Mouse (Mus musculus): ENCODE data around the gene Fbxw5.
A peak's percentile ranks its signal among the peaks of the same experiment; 100 is the strongest.

Fbxw5 gene

DNA sequence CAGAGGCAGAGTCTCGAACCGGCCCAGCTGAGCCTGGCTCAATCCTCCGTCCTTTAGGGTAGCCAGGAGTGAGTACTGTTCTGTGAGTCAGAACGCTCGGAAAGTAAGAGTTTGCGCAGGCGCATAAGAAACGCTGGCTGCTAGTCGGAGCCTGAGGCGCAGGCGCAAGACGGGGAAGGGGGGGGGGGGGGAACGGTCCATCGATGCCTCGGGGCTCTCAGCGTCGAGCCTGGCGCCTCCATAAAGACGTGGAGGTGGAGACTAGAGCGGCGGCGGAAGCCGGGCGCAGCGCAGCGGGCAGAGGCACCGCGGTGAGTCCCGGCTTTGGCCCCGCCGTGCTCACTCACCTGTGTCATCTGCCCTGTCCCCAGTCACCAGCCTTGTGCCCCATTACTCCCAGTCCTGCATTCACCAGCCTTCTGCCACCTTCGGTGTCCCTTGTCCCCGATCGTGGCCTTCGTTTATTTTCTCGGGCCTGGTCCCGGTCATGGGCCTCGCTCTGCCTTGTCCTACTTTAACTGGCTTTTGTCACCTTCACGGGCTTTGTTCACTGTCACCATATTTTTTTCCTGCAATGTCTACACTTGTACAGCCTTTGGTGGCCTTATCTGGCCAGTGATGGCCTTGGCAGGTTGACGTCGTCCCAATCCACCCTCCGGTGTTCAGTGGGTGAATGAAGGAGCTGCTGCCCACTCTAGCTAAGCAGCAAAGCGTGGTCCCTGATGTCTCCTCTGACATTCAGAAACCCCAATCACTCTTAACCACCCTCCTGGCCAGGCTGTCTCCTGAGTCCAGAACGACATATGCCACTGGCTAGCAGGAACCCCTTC, at the start of gene Fbxw5:
Fbxw5 (plus strand) TSS at position 175 of the 830 bp plus-strand sequence.
- DNase-seq (ENCODE audit: low read depth): peak; percentile 96

DNA sequence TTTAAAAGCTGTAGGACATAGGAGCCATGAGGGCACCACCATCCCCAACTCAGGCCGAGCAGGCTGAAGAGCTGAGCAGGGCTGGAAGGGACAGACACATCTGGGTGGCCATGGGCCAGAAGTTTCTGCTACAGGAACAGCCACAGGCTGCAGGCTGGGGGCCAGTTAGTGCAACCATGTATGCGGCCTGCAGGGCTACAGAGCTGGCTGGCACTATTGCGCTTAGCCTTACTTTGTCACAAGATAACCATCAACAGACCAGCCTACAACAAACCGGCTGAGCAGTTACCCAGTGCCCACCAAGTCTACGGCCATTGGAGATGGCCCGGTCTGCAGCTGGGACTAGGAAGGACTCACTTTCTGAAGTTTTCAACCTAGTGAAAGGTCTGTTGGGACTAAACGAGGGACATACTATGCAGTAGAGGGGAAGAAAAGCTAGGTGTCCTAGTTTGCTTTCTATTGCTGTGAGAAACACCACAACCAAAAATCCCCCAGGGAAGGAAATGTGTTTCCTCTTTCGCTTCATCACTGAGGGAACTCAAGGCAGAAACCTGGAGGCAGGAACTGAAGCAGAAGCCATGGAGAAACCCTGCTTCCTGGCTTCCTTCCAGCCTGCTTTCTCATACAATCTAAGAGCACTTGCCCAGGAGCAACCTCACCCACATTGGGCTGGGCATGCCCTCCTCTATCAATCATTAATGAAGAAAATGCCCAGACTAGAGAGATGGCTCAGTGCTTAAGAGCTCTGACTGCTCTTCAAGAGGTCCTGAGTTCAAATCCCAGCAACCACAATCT, 49.5 kb upstream of the Fbxw5 start:
- DNase-seq (ENCODE audit: low read depth): peak; percentile 73

DNA sequence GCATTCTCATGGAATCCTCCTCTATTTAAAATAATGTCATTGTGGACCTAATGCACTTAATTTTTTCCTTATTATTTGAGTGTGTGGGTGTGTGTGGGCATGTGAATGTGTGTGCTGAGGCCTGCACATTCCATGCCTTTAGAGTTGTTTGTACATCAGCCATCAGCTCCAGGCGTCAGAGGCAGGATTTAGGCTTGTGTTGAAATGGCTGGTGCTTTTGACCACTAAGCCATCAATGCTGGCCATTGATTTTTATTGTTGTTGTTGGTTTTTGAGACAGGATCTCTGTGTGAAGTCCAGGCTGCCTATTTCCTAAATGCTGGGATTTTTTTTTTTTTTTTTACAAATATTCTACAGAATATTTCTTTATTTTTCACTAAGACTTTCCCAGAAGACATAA, 47.6 kb upstream of the Fbxw5 start:
- no peak for DNase-seq (ENCODE audit: low read depth)

DNA sequence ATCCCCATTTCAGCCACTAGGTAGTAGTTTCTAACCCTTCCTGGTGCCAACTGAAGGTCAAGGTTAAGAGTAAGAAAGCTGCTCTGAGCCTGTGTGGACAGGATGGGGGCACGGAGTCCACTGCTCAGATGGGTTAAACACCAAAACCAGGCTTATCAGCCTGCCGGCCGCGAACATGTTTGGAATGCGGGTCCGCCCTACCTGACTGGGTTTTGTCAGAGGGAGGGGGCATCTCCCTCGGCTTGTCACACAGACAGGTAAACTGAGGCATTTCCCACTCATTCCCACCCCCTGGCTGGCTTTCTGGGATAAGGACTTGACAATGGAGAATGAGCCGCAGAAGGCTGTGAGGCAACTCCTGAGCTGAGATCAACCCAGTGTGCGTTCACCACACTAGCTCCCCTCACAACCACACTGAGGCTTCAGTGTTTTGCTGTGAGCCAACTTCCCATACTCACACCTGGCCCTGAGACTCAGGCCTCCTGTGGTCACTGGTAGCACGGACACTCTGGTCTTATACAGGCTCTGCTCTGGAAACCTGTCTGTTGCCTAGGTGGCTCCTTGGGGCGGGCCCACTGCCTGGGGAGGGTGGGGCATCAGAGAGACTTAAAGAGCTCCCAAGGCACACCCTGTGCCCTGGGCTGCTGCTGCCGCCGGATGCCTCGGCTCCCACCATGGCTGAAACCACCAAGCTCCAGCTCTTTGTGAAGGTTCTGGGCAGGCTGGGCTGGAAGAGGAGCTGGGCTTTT, 44.2 kb upstream of the Fbxw5 start, which contains the start of gene Clic3:
Clic3 (plus strand) TSS at position 634 of the 749 bp plus-strand sequence.
- DNase-seq (ENCODE audit: low read depth): no peak

DNA sequence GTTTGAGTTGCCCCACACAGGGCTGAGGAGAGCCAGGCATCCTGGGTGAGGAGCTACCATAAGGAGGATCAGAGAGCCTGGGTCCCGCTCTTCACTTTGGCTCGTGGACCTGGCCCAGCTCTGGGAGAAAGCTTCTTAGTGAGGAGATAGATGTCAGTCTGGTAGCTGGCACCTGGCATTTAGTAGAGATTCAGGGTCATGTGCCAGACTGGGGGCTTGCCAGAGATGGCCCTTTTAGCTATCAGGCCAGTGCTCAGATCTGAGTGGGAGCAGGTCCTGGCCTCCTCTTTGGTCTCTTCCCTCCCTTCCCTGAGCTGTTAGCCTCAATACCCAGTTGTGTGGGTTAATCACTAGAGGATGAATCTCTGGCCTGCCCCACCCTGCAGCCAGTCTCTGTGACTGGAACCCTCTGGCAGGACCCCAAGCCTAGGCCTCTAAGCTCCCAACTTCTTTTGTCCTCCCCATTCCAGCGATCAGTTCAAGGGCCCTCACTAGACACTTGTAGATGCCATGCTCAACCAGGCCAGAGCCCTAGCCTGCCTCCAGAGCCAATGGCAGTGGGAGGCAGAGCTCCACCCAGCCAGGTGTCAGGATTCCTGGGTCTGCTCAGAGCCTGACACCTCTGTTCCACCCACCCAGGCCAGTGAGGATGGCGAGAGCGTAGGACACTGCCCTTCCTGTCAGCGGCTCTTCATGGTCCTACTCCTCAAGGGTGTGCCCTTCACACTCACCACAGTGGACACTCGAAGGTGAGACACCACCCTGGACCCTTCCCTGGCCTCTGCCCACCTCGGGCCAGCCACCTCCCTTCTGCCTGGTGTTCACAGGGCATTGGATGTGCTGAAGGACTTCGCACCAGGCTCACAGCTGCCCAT, 43.3 kb upstream of the Fbxw5 start:
- DNase-seq (ENCODE audit: low read depth): no peak

DNA sequence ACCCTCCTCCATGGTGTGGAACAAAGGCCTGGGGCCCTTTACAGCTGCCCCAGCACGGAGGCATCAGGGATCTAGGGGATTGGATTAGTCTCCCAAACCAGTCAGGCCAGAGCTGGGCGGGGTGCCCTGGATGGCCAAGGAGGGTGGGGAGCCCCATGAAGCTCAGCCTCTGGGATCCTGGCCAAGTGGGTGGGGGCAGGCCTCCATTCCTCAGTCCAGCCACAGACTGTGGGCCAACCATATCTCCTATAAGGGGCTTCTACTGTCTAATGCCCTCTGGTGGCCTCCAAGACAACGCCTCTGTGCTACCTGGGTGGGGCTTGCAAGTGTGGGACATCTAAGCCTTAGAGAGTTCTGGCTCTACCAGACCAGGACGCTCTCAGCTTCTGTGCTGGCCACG, 41.6 kb upstream of the Fbxw5 start:
- DNase-seq (ENCODE audit: low read depth): peak; percentile 36

DNA sequence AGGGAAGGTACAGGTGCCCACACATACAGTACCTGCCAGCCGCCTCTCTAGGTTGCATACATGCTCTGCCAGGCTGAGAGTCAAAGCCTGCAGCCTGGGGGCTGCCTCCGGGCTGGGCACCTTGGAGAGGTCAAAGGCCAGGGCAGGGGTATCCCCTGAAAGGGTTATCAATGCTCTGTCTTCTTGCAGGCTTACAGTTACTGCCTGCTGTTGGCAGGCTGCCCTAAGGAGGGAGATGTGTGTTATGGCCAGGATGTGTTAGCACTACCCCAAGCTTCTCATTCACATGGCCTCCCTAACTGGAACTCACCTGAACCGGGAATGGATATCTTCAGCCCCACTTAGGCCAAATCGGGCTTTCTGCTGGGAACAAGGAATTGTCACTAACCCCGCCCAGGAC, 40.4 kb upstream of the Fbxw5 start:
- peak; percentile 35 for DNase-seq (ENCODE audit: low read depth)

DNA sequence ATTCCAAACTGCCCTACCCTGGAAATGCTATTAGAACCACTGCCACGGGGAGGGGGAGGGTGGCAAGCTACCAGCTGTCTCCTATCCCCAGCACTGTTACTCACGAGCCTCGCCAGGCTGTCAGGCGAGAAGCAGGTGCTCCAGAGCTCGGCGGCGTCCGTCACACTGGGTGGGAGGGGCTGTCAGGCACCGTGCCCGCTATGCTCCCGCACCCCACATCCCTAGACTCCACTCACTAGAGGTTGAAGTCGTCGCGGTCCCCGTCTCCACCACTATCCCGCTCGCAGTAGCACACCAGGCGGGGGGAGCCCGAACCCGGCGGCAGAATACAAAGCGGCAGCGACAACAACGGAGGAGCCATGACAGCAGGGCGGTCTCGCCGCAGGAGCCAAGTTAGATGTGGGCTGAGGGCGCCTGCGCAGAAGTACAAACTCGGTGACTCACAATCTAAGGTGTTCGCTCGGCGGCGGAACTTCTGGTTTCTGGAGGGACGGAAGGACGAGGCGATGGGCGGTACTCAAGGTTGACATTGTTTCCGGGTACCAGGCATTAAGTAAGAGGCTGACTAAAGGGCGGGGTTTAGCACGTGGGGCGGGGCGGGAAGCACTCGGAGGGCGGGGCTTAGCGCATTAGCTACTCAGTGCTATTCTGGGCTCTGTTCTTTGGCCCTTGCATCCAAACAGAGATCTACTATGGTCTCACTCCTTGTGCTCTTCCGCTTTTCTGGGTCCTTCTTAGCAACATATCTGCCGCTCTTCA, 39.8 kb upstream of the Fbxw5 start, which contains the start of gene Paxx:
Paxx (minus strand) TSS at position 544 of the 759 bp plus-strand sequence.
- peak; percentile 100 for DNase-seq (ENCODE audit: low read depth)

DNA sequence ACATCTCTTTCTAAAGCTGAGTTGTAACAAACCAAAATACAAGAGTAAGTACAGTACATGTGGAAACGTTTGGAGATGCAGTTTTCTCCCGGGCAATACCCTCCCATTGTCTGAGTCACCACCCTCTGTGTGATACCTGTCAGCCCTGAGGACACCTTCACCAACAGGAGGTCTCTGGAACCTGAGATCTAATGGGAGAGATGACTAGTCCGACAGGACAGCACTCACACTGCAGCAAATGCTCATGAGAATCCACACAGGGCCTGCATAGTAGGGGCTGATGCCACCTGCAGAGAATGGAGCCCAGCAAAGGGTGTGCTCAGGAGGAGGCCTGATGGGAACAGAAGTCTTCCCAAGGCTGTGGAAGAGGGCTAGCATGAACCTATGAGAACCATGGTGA, 39.1 kb upstream of the Fbxw5 start:
- DNase-seq (ENCODE audit: low read depth): no peak

DNA sequence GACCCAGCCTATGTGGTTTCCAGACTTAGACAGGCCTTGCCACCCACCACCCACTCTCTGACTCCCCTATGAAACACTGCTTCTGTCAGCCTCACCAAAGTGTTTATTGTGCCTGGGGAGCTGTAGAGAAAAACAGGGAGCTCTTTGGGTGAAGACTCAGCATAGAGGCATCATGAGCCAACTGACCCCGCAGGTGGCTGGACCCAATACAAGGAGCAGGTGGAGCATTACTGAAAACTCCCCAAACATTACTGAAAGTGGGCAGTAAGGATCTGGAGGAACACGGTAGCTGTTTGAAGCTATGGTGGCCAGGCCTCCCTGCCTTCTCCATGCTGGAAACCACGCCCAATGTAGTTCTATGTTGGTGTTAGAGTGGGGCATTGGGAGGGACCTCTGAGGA, 36.9 kb upstream of the Fbxw5 start:
- DNase-seq (ENCODE audit: low read depth): no peak

DNA sequence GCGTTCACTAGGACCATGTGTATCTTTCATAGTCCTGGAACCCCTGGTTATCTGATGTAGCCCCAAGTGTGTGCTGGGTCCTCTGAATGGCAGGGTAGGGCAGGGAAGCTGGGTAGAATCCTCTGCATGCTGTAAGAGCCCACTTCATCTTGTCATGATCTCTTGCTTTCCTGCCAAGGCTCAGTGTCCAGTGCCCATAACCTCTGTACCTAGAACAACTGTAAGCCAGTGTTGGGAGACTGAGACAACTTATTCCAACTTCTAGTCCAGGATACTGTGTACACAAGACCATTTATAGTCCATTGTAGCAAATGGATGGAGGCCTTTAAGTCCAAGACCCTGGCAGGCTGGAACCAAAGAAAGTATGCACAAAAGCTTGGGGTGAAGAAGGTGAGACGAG, 35.3 kb upstream of the Fbxw5 start:
- DNase-seq (ENCODE audit: low read depth): no peak

DNA sequence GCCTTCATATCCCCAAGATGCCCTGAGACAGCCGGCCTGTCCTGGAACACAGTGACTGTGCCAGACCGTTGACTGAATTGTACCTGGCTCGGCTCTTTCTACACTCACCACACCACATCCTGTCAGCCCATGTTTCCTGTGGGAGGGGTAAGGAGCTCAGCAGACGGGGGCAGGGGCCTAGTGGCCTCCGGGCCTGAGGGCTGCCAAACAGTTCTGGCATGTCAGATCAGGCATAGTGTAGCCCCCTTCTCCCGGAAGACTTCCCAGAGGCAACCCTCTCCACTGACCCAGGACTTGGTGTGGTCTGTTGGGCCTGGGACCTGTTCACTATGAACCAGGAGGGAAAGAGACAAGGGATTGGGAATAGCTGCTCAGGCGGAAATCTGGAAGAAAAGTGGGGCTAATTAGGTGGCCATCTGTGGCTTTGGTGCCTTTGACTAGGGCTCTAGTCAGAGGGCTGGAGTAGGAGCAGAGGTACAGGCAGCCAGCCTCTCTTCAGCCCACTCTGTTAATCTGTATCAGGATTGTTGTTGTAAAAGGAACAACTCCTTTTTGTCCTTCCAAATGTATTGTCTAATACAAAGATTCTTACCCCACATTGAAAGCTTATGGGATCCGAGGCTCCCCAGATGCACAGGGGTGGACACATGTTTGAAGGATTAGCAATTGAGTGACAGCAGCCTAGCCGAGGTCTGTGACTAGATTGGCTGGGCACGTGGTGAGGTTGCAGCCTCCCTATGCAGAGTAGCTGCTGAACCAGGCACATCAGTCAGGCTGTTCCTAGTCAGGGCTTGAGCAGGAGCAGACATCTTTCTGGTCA, 34.5 kb upstream of the Fbxw5 start:
- peak; percentile 95 for DNase-seq (ENCODE audit: low read depth)

DNA sequence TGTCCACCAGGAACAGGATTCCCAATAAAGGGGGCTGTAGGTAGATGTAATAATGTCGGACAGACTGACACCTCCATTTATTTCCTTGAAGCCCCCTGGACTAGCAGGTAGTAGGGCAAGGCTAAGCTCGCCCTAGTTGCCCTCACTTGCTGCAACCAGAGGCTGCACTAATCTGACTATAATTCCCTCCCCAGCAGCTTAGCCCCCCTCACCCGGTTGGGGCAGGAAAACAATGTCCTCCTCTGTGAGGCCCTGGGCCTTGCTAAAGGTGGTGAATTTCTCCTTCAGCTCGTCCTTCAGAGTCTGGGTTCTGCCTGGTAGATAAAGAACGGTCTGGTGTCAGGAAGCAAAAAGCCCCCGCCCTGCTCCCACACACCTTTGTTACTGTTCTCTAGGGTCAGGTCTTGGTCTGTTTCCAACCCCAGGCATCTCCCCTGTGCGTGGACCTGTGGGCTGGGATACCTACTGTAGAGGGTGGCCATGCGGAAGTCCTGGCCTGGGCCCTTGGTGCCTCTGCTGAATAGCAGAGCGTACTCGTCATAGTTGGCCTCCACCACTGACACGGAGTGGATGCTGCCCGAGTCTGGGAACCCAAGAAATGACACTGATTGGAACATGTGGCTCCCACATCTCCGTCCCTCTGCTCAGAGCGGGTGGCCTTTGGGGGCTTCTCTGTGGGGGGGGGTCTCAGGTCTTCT, 32.8 kb upstream of the Fbxw5 start:
- DNase-seq (ENCODE audit: low read depth): no peak

DNA sequence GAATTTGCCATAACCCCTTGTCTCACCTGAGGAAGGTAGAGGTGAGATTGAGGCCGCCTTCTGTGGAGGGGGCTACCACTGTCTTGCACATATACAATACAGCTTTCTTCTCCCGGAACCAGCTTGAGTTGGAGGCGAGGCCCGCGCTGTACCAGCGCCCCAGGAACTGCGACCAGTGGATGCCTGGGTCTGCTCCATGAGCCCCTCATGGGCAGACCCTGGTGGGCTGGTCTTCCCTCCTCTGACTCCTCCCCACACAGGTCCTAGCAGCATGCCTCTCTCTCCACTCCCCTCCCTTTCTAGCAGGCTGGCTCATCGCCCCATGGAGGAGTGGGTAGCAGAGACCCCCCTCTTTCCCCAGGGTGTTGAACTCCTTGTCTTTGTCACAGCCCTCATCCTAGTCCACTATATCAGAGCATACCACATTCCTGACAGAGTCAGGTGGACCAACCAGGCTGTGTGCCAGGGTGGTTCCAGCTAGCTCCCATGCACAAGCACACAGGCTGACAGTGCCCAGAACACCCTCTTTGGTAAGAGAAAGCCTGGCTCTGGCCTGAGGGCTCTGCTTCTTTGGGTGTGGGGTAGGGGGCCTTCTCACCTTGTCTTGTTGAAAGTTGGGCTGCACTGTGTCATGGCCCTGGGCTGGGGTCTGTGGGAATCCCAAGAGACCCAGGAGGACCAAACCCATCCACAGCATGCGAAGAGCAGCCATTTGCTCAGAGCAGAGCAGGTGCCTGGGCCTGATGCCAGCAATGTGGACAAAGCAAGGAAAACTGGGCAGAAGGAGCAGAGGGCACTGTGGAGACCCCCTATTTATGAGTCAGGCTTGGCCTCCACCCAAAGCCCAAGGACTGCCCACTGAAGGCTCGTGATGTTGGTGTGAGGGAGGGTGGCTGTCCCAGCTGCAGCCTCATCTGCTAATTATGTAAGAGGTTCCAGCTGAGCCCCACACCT, 31.3 kb upstream of the Fbxw5 start:
- DNase-seq (ENCODE audit: low read depth): no peak

DNA sequence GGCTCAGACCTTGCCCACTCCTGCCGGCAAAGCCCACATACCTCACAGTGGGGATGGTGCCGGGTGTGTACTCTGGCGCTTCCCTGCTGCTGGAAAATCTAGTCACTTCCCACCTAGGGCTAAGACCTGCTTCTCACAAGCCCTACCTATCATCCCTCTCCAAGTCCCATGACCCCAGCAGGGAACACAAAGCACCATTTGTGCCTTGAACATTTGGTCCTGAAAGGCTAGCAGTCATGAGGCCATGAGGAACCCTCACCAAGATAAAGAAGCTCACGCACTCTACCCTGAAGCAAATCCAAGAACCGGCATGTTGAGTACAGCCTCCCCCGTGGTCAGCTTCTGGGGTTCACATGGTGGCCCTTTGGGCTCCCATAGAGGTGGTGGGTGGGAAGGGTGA, 30.6 kb upstream of the Fbxw5 start, which contains the start of gene Ptgds:
Ptgds (minus strand) TSS at position 78 of the 400 bp plus-strand sequence.
- DNase-seq (ENCODE audit: low read depth): no peak

DNA sequence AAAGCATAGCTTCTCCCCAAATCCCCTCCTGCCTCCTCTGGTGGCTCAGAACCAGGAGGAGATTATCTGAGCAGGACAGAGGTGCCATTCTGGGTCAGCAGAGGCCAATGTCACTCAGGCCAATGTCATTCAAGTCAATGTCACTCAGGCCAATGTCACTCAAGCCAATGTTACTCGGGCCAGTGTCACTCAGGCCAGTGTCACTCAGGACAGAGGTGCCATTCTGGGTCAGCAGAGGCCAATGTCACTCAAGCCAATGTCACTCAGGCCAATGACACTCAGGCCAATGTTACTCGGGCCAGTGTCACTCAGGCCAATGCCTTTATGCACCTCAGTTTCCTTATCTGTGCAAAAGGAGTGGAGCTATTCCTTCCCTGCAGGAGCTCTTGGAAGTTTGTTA, 28.0 kb upstream of the Fbxw5 start:
- DNase-seq (ENCODE audit: low read depth): no peak

DNA sequence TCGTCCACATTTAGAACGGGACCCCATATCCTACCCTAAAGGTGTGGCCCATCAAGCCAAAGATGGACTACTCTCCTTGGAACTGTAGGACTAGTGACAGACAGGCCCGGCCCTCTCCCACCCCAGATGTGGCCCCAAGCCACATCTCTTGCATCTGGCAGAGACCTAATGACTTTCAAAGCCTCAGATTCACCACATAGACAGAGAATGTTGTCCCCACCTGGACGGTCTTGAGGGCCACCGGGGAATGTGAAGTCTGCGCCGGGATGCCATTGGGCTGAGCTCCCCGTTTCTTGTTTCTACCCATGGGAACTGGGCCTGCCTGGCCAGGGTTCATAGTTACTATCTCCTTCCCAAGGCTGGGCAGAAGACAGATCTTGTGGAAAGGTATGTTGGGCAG, 23.0 kb upstream of the Fbxw5 start:
- no peak for DNase-seq (ENCODE audit: low read depth)

Data from 416B (cell line).